Comparison of ENCODE assay signal across 8 mouse cellular contexts in the genomic region with DNA sequence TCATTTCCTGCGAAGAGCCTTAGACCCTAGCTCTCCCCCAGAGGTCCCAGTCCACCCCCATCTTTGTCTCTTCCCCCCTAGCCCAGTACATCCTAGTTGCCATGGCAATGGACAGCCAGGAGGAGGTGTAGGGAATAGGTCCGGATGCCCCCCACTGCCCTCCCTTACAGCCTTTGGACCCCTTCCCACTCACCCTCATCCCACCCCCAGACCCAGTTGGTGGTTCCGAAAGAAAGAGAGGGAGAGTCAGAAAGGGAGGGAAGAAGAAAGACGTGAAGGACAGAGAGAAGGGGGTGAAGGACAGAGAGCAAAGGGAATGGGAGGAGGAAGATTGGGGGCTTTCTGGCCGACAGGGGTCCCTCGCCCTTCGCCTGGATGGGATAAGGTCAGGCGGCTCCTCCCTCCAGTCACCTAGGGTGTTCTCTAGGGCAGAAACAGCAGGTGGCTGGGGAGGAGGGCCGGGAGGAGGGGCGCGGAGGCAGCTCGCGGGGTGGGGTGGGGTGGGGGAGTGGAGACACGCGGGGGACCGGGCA. TPM values are rescaled to one million over a fixed set of nuclear protein-coding genes. Genes with fewer than 3 reads are reported as not detected.
DNase-seq lines count a peak whose midpoint lies in the region; ATAC-seq and TF ChIP-seq lines count a peak whose summit lies in the region.

No protein-coding gene starts in this region.

- H3K9me3 ChIP-seq in forebrain, embryonic 12.5 days, result no peaks in the 10 kb centered on the region
- H3K9me3 ChIP-seq in liver, embryonic 16.5 days (replicated peaks; ENCODE audit: control insufficient read depth, low read length), result no peaks in the 10 kb centered on the region

- TF ChIP-seq CTCF in kidney, adult 2 months (conservative IDR thresholded peaks at IDR 0.05; ENCODE audit: insufficient read depth, insufficient read length, low read depth, low read length), result no peak
- TF ChIP-seq CTCF in bone marrow macrophage, adult 2 months (IDR thresholded peaks at IDR 0.05; ENCODE audit: low read depth, low read length), result no peak

- no peaks in the 10 kb centered on the region for H3K4me1 ChIP-seq in kidney, adult 2 months (ENCODE audit: control insufficient read depth, insufficient read depth, low read length)
- peaks cover 22% of the 10 kb centered on the region for H3K4me1 ChIP-seq in bone marrow macrophage, adult 2 months (ENCODE audit: control insufficient read depth, insufficient read depth, low read length)
- peaks cover 62% of the 10 kb centered on the region for H3K4me1 ChIP-seq in forebrain, embryonic 12.5 days
- peaks cover 5% of the 10 kb centered on the region; the same call in 1 of the 2 replicates for H3K4me1 ChIP-seq in liver, embryonic 16.5 days (ENCODE audit: control insufficient read depth, low read depth, low read length)

- 0% methylated on average over 11 of the region's 16 CpGs for WGBS in kidney, adult 2 months
- under 1% methylated on average over 12 of the region's 16 CpGs for WGBS in forebrain, embryonic 12.5 days
- 2% methylated on average over 12 of the region's 16 CpGs for WGBS in liver, embryonic 16.5 days (ENCODE audit: insufficient replicate concordance)

- H3K4me3 ChIP-seq in kidney, adult 2 months (ENCODE audit: insufficient read depth, low read depth, low read length), result peak overlapping the region; percentile 55
- peak overlapping the region; percentile 92 for H3K4me3 ChIP-seq in bone marrow macrophage, adult 2 months (ENCODE audit: insufficient read depth, low read length)
- peak overlapping the region; percentile 51 for H3K4me3 ChIP-seq in forebrain, embryonic 12.5 days (replicated peaks)
- peak overlapping the region; percentile 46 for H3K4me3 ChIP-seq in liver, embryonic 16.5 days (ENCODE audit: low read depth, low read length)

- no peaks in the 10 kb centered on the region for H3K27me3 ChIP-seq in kidney, adult 2 months (replicated peaks; ENCODE audit: control insufficient read depth, insufficient read depth, low read length)
- H3K27me3 ChIP-seq in forebrain, embryonic 12.5 days, result peaks cover 24% of the 10 kb centered on the region
- peaks cover 65% of the 10 kb centered on the region for H3K27me3 ChIP-seq in liver, embryonic 16.5 days (ENCODE audit: control insufficient read depth, insufficient read depth, low read depth, low read length)

- H3K4me2 ChIP-seq in forebrain, embryonic 12.5 days, result peak overlapping the region; percentile 82
- peak overlapping the region; percentile 72 for H3K4me2 ChIP-seq in liver, embryonic 16.5 days (ENCODE audit: low read depth, low read length)

- no peak for TF ChIP-seq POLR2A in kidney, adult 2 months (IDR thresholded peaks at IDR 0.05; ENCODE audit: low read depth, low read length)
- no peak for TF ChIP-seq POLR2A in bone marrow macrophage, adult 2 months (IDR thresholded peaks at IDR 0.05; ENCODE audit: borderline replicate concordance, low read depth, low read length)

- no peak for DNase-seq in kidney, adult 2 months
- no peak for DNase-seq in kidney, postnatal 25 days
- peak; percentile 71 for DNase-seq in thymus, postnatal 4 days
- no peak for DNase-seq in layer of hippocampus, adult 11-12 months (ENCODE audit: low spot score)
- DNase-seq in c-Kit-positive CD71-positive TER-119-positive erythroid progenitor cells, embryonic 14.5 days (ENCODE audit: low spot score), result no peak

- ATAC-seq in forebrain, embryonic 12.5 days (ENCODE audit: low FRiP score), result peak; percentile 25; the same call in 1 of the 2 replicates
- 0 out of 2 replicates have a peak, but pooled peaks have one; percentile 19 for ATAC-seq in liver, embryonic 16.5 days (ENCODE audit: low read depth)

- H3K9ac ChIP-seq in forebrain, embryonic 12.5 days, result peak overlapping the region; percentile 78
- H3K9ac ChIP-seq in liver, embryonic 16.5 days (ENCODE audit: low read depth, low read length), result no peak overlapping the region; the same call in 1 of the 2 replicates

- no peak overlapping the region for H3K27ac ChIP-seq in kidney, adult 2 months (ENCODE audit: insufficient read depth, low read depth, low read length)
- peak overlapping the region; percentile 70 for H3K27ac ChIP-seq in bone marrow macrophage, adult 2 months (ENCODE audit: insufficient read depth, low read depth, low read length)
- peak overlapping the region; percentile 79 for H3K27ac ChIP-seq in forebrain, embryonic 12.5 days
- H3K27ac ChIP-seq in liver, embryonic 16.5 days (ENCODE audit: low read length), result no peak overlapping the region

- no peaks in the 10 kb centered on the region for H3K36me3 ChIP-seq in kidney, adult 2 months (ENCODE audit: control insufficient read depth, insufficient read depth, low read length)
- H3K36me3 ChIP-seq in forebrain, embryonic 12.5 days (replicated peaks), result no peaks in the 10 kb centered on the region
- H3K36me3 ChIP-seq in liver, embryonic 16.5 days (ENCODE audit: control insufficient read depth, insufficient read depth), result no peaks in the 10 kb centered on the region

RNA-seq across cellular contexts. Expression of gene Gpr162, which starts 0.6 kb away (rescaled TPM):
- 4.0 and 5.6 TPM in 2 replicates for polyA plus RNA-seq in kidney, adult 2 months (2012; rRNA removed)
- 43.3 and 52.6 TPM in 2 replicates for polyA plus RNA-seq in bone marrow macrophage, adult 2 months (2012; ENCODE audit: insufficient read depth, insufficient read length, missing spikeins)
- polyA plus RNA-seq in forebrain, embryonic 12.5 days (2016; fragmentation: Nextera tagmentation; extraction: Ambion mirVana), result 9.9 and 10.2 TPM in 2 replicates
- polyA plus RNA-seq in liver, embryonic 16.5 days (2015; fragmentation: Nextera tagmentation; extraction: Ambion mirVana), result 0.02 TPM in 1 of 2 replicates, not detected in the other

RNA-seq across cellular contexts. Expression of gene P3h3, which starts 5.6 kb away (rescaled TPM):
- 15.8 and 19.1 TPM in 2 replicates for polyA plus RNA-seq in kidney, adult 2 months (2012; rRNA removed)
- 12.1 and 12.9 TPM in 2 replicates for polyA plus RNA-seq in bone marrow macrophage, adult 2 months (2012; ENCODE audit: insufficient read depth, insufficient read length, missing spikeins)
- 15.0 and 19.8 TPM in 2 replicates for polyA plus RNA-seq in forebrain, embryonic 12.5 days (2016; fragmentation: Nextera tagmentation; extraction: Ambion mirVana)
- polyA plus RNA-seq in liver, embryonic 16.5 days (2015; fragmentation: Nextera tagmentation; extraction: Ambion mirVana), result 0.62 and 0.76 TPM in 2 replicates

RNA-seq across cellular contexts. Expression of gene Gnb3, which starts 23.1 kb away (rescaled TPM):
- 0.16 and 0.41 TPM in 2 replicates for polyA plus RNA-seq in kidney, adult 2 months (2012; rRNA removed)
- polyA plus RNA-seq in bone marrow macrophage, adult 2 months (2012; ENCODE audit: insufficient read depth, insufficient read length, missing spikeins), result not detected in 2 replicates
- 0.67 and 1.1 TPM in 2 replicates for polyA plus RNA-seq in forebrain, embryonic 12.5 days (2016; fragmentation: Nextera tagmentation; extraction: Ambion mirVana)
- polyA plus RNA-seq in liver, embryonic 16.5 days (2015; fragmentation: Nextera tagmentation; extraction: Ambion mirVana), result 0.13 and 0.31 TPM in 2 replicates

RNA-seq across cellular contexts. Expression of gene Cd4, which starts 24.8 kb away (rescaled TPM):
- polyA plus RNA-seq in kidney, adult 2 months (2012; rRNA removed), result 0.57 and 4.3 TPM in 2 replicates
- polyA plus RNA-seq in bone marrow macrophage, adult 2 months (2012; ENCODE audit: insufficient read depth, insufficient read length, missing spikeins), result 20.6 and 23.4 TPM in 2 replicates
- polyA plus RNA-seq in forebrain, embryonic 12.5 days (2016; fragmentation: Nextera tagmentation; extraction: Ambion mirVana), result 0.12 and 0.14 TPM in 2 replicates
- polyA plus RNA-seq in liver, embryonic 16.5 days (2015; fragmentation: Nextera tagmentation; extraction: Ambion mirVana), result 0.11 and 0.14 TPM in 2 replicates

RNA-seq across cellular contexts. Expression of gene Cdca3, which starts 33.8 kb away (rescaled TPM):
- 4.2 and 4.3 TPM in 2 replicates for polyA plus RNA-seq in kidney, adult 2 months (2012; rRNA removed)
- polyA plus RNA-seq in bone marrow macrophage, adult 2 months (2012; ENCODE audit: insufficient read depth, insufficient read length, missing spikeins), result 70.1 and 76.5 TPM in 2 replicates
- 233 and 244 TPM in 2 replicates for polyA plus RNA-seq in forebrain, embryonic 12.5 days (2016; fragmentation: Nextera tagmentation; extraction: Ambion mirVana)
- 171 and 180 TPM in 2 replicates for polyA plus RNA-seq in liver, embryonic 16.5 days (2015; fragmentation: Nextera tagmentation; extraction: Ambion mirVana)

Comparison
In these comparisons a context has a peak if more than half of its experiments do, and no peak if none do; other contexts are left out.
1. H3K27ac ChIP-seq: peak in bone marrow macrophage, adult 2 months (single experiment) and forebrain, embryonic 12.5 days (single experiment); none in kidney, adult 2 months (single experiment) and liver, embryonic 16.5 days (single experiment).
2. Peak in every context shown above with its lines, with median percentiles within 50 percentile points of each other: H3K4me3 ChIP-seq.